Mouse (Mus musculus) erythroblast, embryonic 14.5 days (primary cell): Measurements from ENCODE around the gene Wdr59. TPM values are rescaled to one million over a fixed set of nuclear protein-coding genes. Genes with fewer than 3 reads are reported as not detected.
"Not testable (repeated sequence)": the region's sequence is repeated elsewhere in the genome, so short reads cannot be mapped to it uniquely, and the experiment has no call there.

Experiments
- H3K27me3 ChIP-seq: 2 replicates; pipeline ENCODE4 v1.6.1; 2012; ENCODE audit warnings: inconsistent platforms; ENCODE audit not compliant: control insufficient read depth
- H3K36me3 ChIP-seq: 2 replicates; pipeline ENCODE4 v1.6.1; 2012; ENCODE audit warnings: mild to moderate bottlenecking, inconsistent platforms; ENCODE audit not compliant: control insufficient read depth
- H3K4me1 ChIP-seq: 2 replicates; pipeline ENCODE4 v1.6.1; 2012; ENCODE audit warnings: inconsistent platforms; ENCODE audit not compliant: control insufficient read depth
- H3K4me3 ChIP-seq: replicated peaks from 2 replicates; pipeline ENCODE3; 2012; ENCODE audit warnings: moderate library complexity, mild to moderate bottlenecking, inconsistent platforms
- H3K9me3 ChIP-seq: 2 replicates; pipeline ENCODE4 v1.6.1; 2012; ENCODE audit warnings: low read length, inconsistent platforms, mixed read lengths; ENCODE audit not compliant: control insufficient read depth
- GATA1 ChIP-seq: IDR thresholded peaks from 2 replicates; pipeline ENCODE4 v1.6.1; 2012; ENCODE audit warnings: low read length, inconsistent platforms, mixed read lengths
- TAL1 ChIP-seq: IDR thresholded peaks from 3 replicates; pipeline ENCODE4 v1.6.1; 2012; ENCODE audit warnings: low read length, inconsistent platforms, mixed read lengths
- polyA plus RNA-seq: library from polyadenylated mRNA; stranded (reverse); fragments of >175 nt; gene quantifications from 2 replicates; pipeline ENCODE4 v1.2.3, GENCODE M21; 2012

The Wdr59 gene
- polyA plus RNA-seq, 1 experiment: 0.08 TPM

- Histone ChIP-seq H3K27me3 (no peaks in the 10 kb centered on the region), H3K9me3 (no peaks in the 10 kb centered on the region), H3K36me3 (peaks cover 6% of the 10 kb centered on the region), H3K4me3 (peak overlapping the region; percentile 55), H3K4me1 (peaks cover 51% of the 10 kb centered on the region)
- TF ChIP-seq TAL1 (no peak), GATA1 (0 out of 2 replicates have a peak, but pooled peaks have one; percentile 11)
Measured at GRCm38 (mm10) chr8:111509278-111509677, 12.6 kb downstream of the Wdr59 start.

- Histone ChIP-seq H3K4me1 (peaks cover 48% of the 10 kb centered on the region), H3K36me3 (peaks cover 12% of the 10 kb centered on the region), H3K4me3 (no peak overlapping the region), H3K9me3 (no peaks in the 10 kb centered on the region), H3K27me3 (no peaks in the 10 kb centered on the region)
- TF ChIP-seq GATA1 (no peak), TAL1 (no peak)
Measured at GRCm38 (mm10) chr8:111508566-111508965, 13.3 kb downstream of the Wdr59 start.

- H3K4me1 ChIP-seq: no peaks in the 10 kb centered on the region; the same call in 1 of the 2 replicates
- peaks cover 51% of the 10 kb centered on the region for H3K36me3 ChIP-seq
- TF ChIP-seq TAL1: no peak
- H3K9me3 ChIP-seq: no peaks in the 10 kb centered on the region
- H3K27me3 ChIP-seq: no peaks in the 10 kb centered on the region
- no peak overlapping the region for H3K4me3 ChIP-seq
Measured at GRCm38 (mm10) chr8:111501724-111502464, 20.0 kb downstream of the Wdr59 start.

- H3K36me3 ChIP-seq: peaks cover 63% of the 10 kb centered on the region
- not testable (repeated sequence) for H3K4me3 ChIP-seq, H3K4me1 ChIP-seq, H3K9me3 ChIP-seq, H3K27me3 ChIP-seq
Measured at GRCm38 (mm10) chr8:111498249-111498648, 23.6 kb downstream of the Wdr59 start.

- Histone ChIP-seq H3K4me3 (no peak overlapping the region), H3K27me3 (no peaks in the 10 kb centered on the region), H3K9me3 (no peaks in the 10 kb centered on the region), H3K36me3 (peaks cover 58% of the 10 kb centered on the region), H3K4me1 (no peaks in the 10 kb centered on the region)
- no peak for TF ChIP-seq GATA1
Measured at GRCm38 (mm10) chr8:111496326-111496725, 25.6 kb downstream of the Wdr59 start.

GRCm38 (mm10) chr8:111493176-111493575, 28.7 kb downstream of the Wdr59 start:
- H3K36me3 ChIP-seq: peaks cover 43% of the 10 kb centered on the region

GRCm38 (mm10) chr8:111492508-111492907, 29.4 kb downstream of the Wdr59 start:
- peaks cover 38% of the 10 kb centered on the region for H3K36me3 ChIP-seq
- TF ChIP-seq TAL1: no peak
- no peak for TF ChIP-seq GATA1

More at GRCm38 (mm10) chr8:111493176-111493575, 28.7 kb downstream of the Wdr59 start:
- Histone ChIP-seq H3K4me3 (no peak overlapping the region), H3K9me3 (no peaks in the 10 kb centered on the region), H3K4me1 (no peaks in the 10 kb centered on the region), H3K27me3 (no peaks in the 10 kb centered on the region)
- TF ChIP-seq GATA1 (no peak), TAL1 (no peak)

GRCm38 (mm10) chr8:111491191-111491590, 30.7 kb downstream of the Wdr59 start:
- TF ChIP-seq TAL1 (no peak), GATA1 (no peak)
- H3K4me3 ChIP-seq: no peak overlapping the region
- no peaks in the 10 kb centered on the region for H3K27me3 ChIP-seq
- H3K36me3 ChIP-seq: peaks cover 36% of the 10 kb centered on the region
- H3K4me1 ChIP-seq: no peaks in the 10 kb centered on the region
- no peaks in the 10 kb centered on the region for H3K9me3 ChIP-seq

More at GRCm38 (mm10) chr8:111492508-111492907, 29.4 kb downstream of the Wdr59 start:
- Histone ChIP-seq H3K27me3 (no peaks in the 10 kb centered on the region), H3K4me3 (no peak overlapping the region), H3K9me3 (no peaks in the 10 kb centered on the region), H3K4me1 (no peaks in the 10 kb centered on the region)

- Histone ChIP-seq H3K36me3 (peaks cover 33% of the 10 kb centered on the region), H3K27me3 (no peaks in the 10 kb centered on the region)
Measured at GRCm38 (mm10) chr8:111490034-111490591, 31.8 kb downstream of the Wdr59 start.

More at GRCm38 (mm10) chr8:111490034-111490591, 31.8 kb downstream of the Wdr59 start:
- no peaks in the 10 kb centered on the region for H3K4me1 ChIP-seq
- TF ChIP-seq TAL1: no peak
- no peak for TF ChIP-seq GATA1
- no peaks in the 10 kb centered on the region for H3K9me3 ChIP-seq
- H3K4me3 ChIP-seq: no peak overlapping the region
